Mouse (Mus musculus): ENCODE measurements around the gene Nkx2-5.

Gene Nkx2-5

GRCm38 (mm10) chr17:26791580-26791979, 53.2 kb downstream of the Nkx2-5 start:
- in situ Hi-C loops (cut with MboI; ENCODE audit: low sequenced_read_pairs) = loop anchor here (10.0 kb wide), 1 partner anchor 93 kb away; no protein-coding TSS in a partner anchor

GRCm38 (mm10) chr17:26790269-26791214, 54.3 kb downstream of the Nkx2-5 start:
- in situ Hi-C loops (cut with MboI; ENCODE audit: low sequenced_read_pairs) = loop anchor here (10.0 kb wide), 1 partner anchor 94 kb away; no protein-coding TSS in a partner anchor

GRCm38 (mm10) chr17:26789460-26790268, 55.1 kb downstream of the Nkx2-5 start:
- in situ Hi-C loops (cut with MboI; ENCODE audit: low sequenced_read_pairs) = loop anchor here (10.0 kb wide), 1 partner anchor 95 kb away; no protein-coding TSS in a partner anchor

- in situ Hi-C loops (cut with MboI; ENCODE audit: low sequenced_read_pairs) = no loop called here
These were observed 55.8 kb downstream of the Nkx2-5 start for GRCm38 (mm10) chr17:26788986-26789385.
